Mouse (Mus musculus) B cell, adult 2 months (primary cell): ENCODE data around the gene Vmn1r107.
"Not testable (repeated sequence)": the region's sequence is repeated elsewhere in the genome, so short reads cannot be mapped to it uniquely, and the experiment has no call there.

Experiments
- DNase-seq, 2 experiments: peaks; one replicate each; pipeline ENCODE4 v3.0.0; 2022

Vmn1r107 gene

GRCm38 (mm10) chr7:20668618-20669017, at the start of gene Vmn1r107:
Gene Vmn1r107 (plus strand): TSS chr7:20668918.
- DNase-seq: not testable (repeated sequence)

- not testable (repeated sequence) for DNase-seq
Observed at GRCm38 (mm10) chr7:20703116-20703515, 34.4 kb downstream of the Vmn1r107 start, which contains the start of gene Vmn1r111. Gene Vmn1r111 (minus strand): TSS chr7:20703216.
